Mouse (Mus musculus) CH12.LX (cell line): ENCODE results near the gene Gabra5.

Source experiments
- BHLHE40 ChIP-seq: IDR thresholded peaks from 2 replicates; pipeline ENCODE4 v1.6.1; 2011; ENCODE audit warnings: mild to moderate bottlenecking, low read depth, low read length, improper control_type of control experiment
- CTCF ChIP-seq, 2 experiments: IDR thresholded peaks in 1 of 2; conservative IDR thresholded peaks in 1 of 2; 2 replicates each; pipeline ENCODE4 v1.5.1; 2011 to 2012; ENCODE audit warnings: low read depth in 2 of 2, low read length in 2 of 2, improper control_type of control experiment in 1 of 2, inconsistent platforms in 1 of 2, mild to moderate bottlenecking in 1 of 2, moderate library complexity in 1 of 2
- GABPA ChIP-seq: IDR thresholded peaks from 2 replicates; pipeline ENCODE4 v1.6.1; 2012; ENCODE audit warnings: low read depth, low read length, improper control_type of control experiment, inconsistent platforms; ENCODE audit not compliant: insufficient replicate concordance
- NRF1 ChIP-seq: IDR thresholded peaks from 2 replicates; pipeline ENCODE4 v1.6.1; 2014; ENCODE audit warnings: low read depth, mild to moderate bottlenecking, inconsistent platforms, low read length, improper control_type of control experiment, moderate library complexity

- no peak for TF ChIP-seq NRF1
- no peak for TF ChIP-seq GABPA
- TF ChIP-seq BHLHE40 = no peak
- TF ChIP-seq CTCF (conservative IDR thresholded peaks at IDR 0.05 in 1 of 2, IDR thresholded peaks at IDR 0.05 in 1 of 2; ENCODE audit: low read depth in 2 of 2, low read length in 2 of 2) = no peak
Measured at GRCm38 (mm10) chr7:57363812-57364211, 146.0 kb downstream of the Gabra5 start.
